Mouse (Mus musculus): ENCODE measurements around the gene Ercc6l.
"Not testable (repeated sequence)": the region's sequence is repeated elsewhere in the genome, so short reads cannot be mapped to it uniquely, and the experiment has no call there.

The Ercc6l gene

GRCm38 (mm10) chrX:102156618-102157422, at the start of gene Ercc6l:
TSS of gene Ercc6l (minus strand) at chrX:102157091.
- DNase-seq = peak; percentile 91

GRCm38 (mm10) chrX:102190840-102191239, 33.9 kb upstream of the Ercc6l start:
- no peak for DNase-seq

- DNase-seq = no peak
Observed at GRCm38 (mm10) chrX:102189581-102189980, 32.7 kb upstream of the Ercc6l start.

- DNase-seq = peak; percentile 86
Observed at GRCm38 (mm10) chrX:102188712-102189497, 32.0 kb upstream of the Ercc6l start, which contains the start of gene Rps4x. TSS of gene Rps4x (minus strand) at chrX:102189394.

GRCm38 (mm10) chrX:102187023-102187699, 30.3 kb upstream of the Ercc6l start:
- DNase-seq = no peak

GRCm38 (mm10) chrX:102182575-102182974, 25.7 kb upstream of the Ercc6l start:
- DNase-seq = no peak

GRCm38 (mm10) chrX:102175538-102176287, 18.8 kb upstream of the Ercc6l start:
- DNase-seq = peak; percentile 30

- DNase-seq = no peak
Observed at GRCm38 (mm10) chrX:102170900-102171299, 14.0 kb upstream of the Ercc6l start.

GRCm38 (mm10) chrX:102170135-102170534, 13.2 kb upstream of the Ercc6l start:
- no peak for DNase-seq

GRCm38 (mm10) chrX:102169724-102170123, 12.8 kb upstream of the Ercc6l start:
- no peak for DNase-seq

GRCm38 (mm10) chrX:102166986-102167385, 10.1 kb upstream of the Ercc6l start:
- no peak for DNase-seq

- no peak for DNase-seq
Observed at GRCm38 (mm10) chrX:102166521-102166920, 9.6 kb upstream of the Ercc6l start.

- no peak for DNase-seq
Observed at GRCm38 (mm10) chrX:102163529-102163928, 6.6 kb upstream of the Ercc6l start.

GRCm38 (mm10) chrX:102163096-102163495, 6.2 kb upstream of the Ercc6l start:
- peak; percentile 11 for DNase-seq

- no peak for DNase-seq
Observed at GRCm38 (mm10) chrX:102160528-102160927, 3.6 kb upstream of the Ercc6l start.

- peak; percentile 64 for DNase-seq
Observed at GRCm38 (mm10) chrX:102159778-102160177, 2.9 kb upstream of the Ercc6l start.

GRCm38 (mm10) chrX:102157423-102157791, 516 bp upstream of the Ercc6l start:
- DNase-seq = no peak

GRCm38 (mm10) chrX:102141157-102141556, 15.7 kb downstream of the Ercc6l start:
- no peak for DNase-seq

- no peak for DNase-seq
Observed at GRCm38 (mm10) chrX:102121321-102121720, 35.6 kb downstream of the Ercc6l start.

GRCm38 (mm10) chrX:102119042-102119864, 37.6 kb downstream of the Ercc6l start, which contains the start of gene Pin4:
TSS of gene Pin4 (plus strand) at chrX:102119447.
- peak; percentile 97 for DNase-seq

- no peak for DNase-seq
Observed at GRCm38 (mm10) chrX:102115676-102116075, 41.2 kb downstream of the Ercc6l start.

- DNase-seq = not testable (repeated sequence)
Observed at GRCm38 (mm10) chrX:102109349-102109748, 47.5 kb downstream of the Ercc6l start.

Measured in lung, postnatal 36 days (tissue).